Mouse (Mus musculus) CH12.LX (cell line): ENCODE measurements around the gene Cped1.

Experiments used
- CTCF ChIP-seq, 2 experiments: IDR thresholded peaks in 1 of 2; conservative IDR thresholded peaks in 1 of 2; 2 replicates each; pipeline ENCODE4 v1.5.1; 2011 to 2012; ENCODE audit warnings: low read depth in 2 of 2, low read length in 2 of 2, improper control_type of control experiment in 1 of 2, inconsistent platforms in 1 of 2, mild to moderate bottlenecking in 1 of 2, moderate library complexity in 1 of 2
- EP300 ChIP-seq: IDR thresholded peaks from 2 replicates; pipeline ENCODE4 v1.6.1; 2011; ENCODE audit warnings: low read length, improper control_type of control experiment
- NELFE ChIP-seq: IDR thresholded peaks from 2 replicates; pipeline ENCODE4 v1.6.1; 2011; ENCODE audit warnings: low read depth, low read length, improper control_type of control experiment
- POLR2A ChIP-seq: IDR thresholded peaks from 2 replicates; pipeline ENCODE4 v1.6.1; 2011; ENCODE audit warnings: low read depth, mild to moderate bottlenecking, improper control_type of control experiment, low read length
- POLR2AphosphoS2 ChIP-seq: IDR thresholded peaks from 2 replicates; pipeline ENCODE4 v1.6.1; 2011; ENCODE audit warnings: low read depth, low read length, improper control_type of control experiment
- RAD21 ChIP-seq: IDR thresholded peaks from 2 replicates; pipeline ENCODE4 v1.6.1; 2011; ENCODE audit warnings: low read depth, mild to moderate bottlenecking, low read length, improper control_type of control experiment, moderate library complexity
- ZC3H11A ChIP-seq: IDR thresholded peaks from 2 replicates; pipeline ENCODE4 v1.6.1; 2012; ENCODE audit warnings: low read depth, mild to moderate bottlenecking, inconsistent platforms, low read length, improper control_type of control experiment

- TF ChIP-seq POLR2A (no peak), CTCF (conservative IDR thresholded peaks at IDR 0.05 in 1 of 2, IDR thresholded peaks at IDR 0.05 in 1 of 2; ENCODE audit: low read depth in 2 of 2, low read length in 2 of 2) (no peak), POLR2AphosphoS2 (no peak), EP300 (no peak), RAD21 (no peak), NELFE (no peak), ZC3H11A (no peak)
Observed at GRCm38 (mm10) chr6:22205751-22206121, 220.0 kb downstream of the Cped1 start.
